8 mouse cellular contexts compared by ENCODE assay signal in genomic region chr19:7340780-7341475, GRCm38 (mm10). TPM values are rescaled to one million over a fixed set of nuclear protein-coding genes. Genes with fewer than 3 reads are reported as not detected.
DNase-seq lines count a peak whose midpoint lies in the region; ATAC-seq and TF ChIP-seq lines count a peak whose summit lies in the region.

No protein-coding gene starts in this region.

- H3K36me3 ChIP-seq in forebrain, postnatal 0 days (ENCODE audit: insufficient read depth) = peaks cover 4% of the 10 kb centered on the region; the same call in 1 of the 2 replicates
- no peaks in the 10 kb centered on the region for H3K36me3 ChIP-seq in limb, embryonic 15.5 days
- 0 out of 2 replicates have a peak, but pooled peaks cover 5% of the 10 kb centered on the region for H3K36me3 ChIP-seq in neural tube, embryonic 13.5 days

- TF ChIP-seq CTCF in forebrain, postnatal 0 days (IDR thresholded peaks at IDR 0.05; ENCODE audit: low read depth) = no peak

- no peaks in the 10 kb centered on the region for H3K9me3 ChIP-seq in forebrain, postnatal 0 days (ENCODE audit: low read length)
- H3K9me3 ChIP-seq in limb, embryonic 15.5 days = no peaks in the 10 kb centered on the region
- H3K9me3 ChIP-seq in neural tube, embryonic 13.5 days = no peaks in the 10 kb centered on the region

- H3K9ac ChIP-seq in forebrain, postnatal 0 days = peak overlapping the region; percentile 95
- peak overlapping the region; percentile 93 for H3K9ac ChIP-seq in limb, embryonic 15.5 days
- H3K9ac ChIP-seq in neural tube, embryonic 13.5 days = peak overlapping the region; percentile 98

- peak overlapping the region; percentile 87 for H3K27ac ChIP-seq in forebrain, postnatal 0 days (ENCODE audit: low read depth, low read length)
- H3K27ac ChIP-seq in limb, embryonic 15.5 days = peak overlapping the region; percentile 87
- peak overlapping the region; percentile 90 for H3K27ac ChIP-seq in neural tube, embryonic 13.5 days (replicated peaks)

- 4% methylated on average over 36 of the region's 46 CpGs for WGBS in forebrain, postnatal 0 days
- 0% methylated on average over 35 of the region's 46 CpGs for WGBS in limb, embryonic 15.5 days
- WGBS in neural tube, embryonic 13.5 days = under 1% methylated on average over 40 of the region's 46 CpGs

- H3K27me3 ChIP-seq in forebrain, postnatal 0 days (ENCODE audit: insufficient read depth, low read length) = no peaks in the 10 kb centered on the region
- no peaks in the 10 kb centered on the region for H3K27me3 ChIP-seq in limb, embryonic 15.5 days
- no peaks in the 10 kb centered on the region for H3K27me3 ChIP-seq in neural tube, embryonic 13.5 days

- H3K4me1 ChIP-seq in forebrain, postnatal 0 days (ENCODE audit: insufficient read depth) = peaks cover 21% of the 10 kb centered on the region
- H3K4me1 ChIP-seq in limb, embryonic 15.5 days = peaks cover 44% of the 10 kb centered on the region
- H3K4me1 ChIP-seq in neural tube, embryonic 13.5 days (replicated peaks) = peaks cover 53% of the 10 kb centered on the region

- peak; percentile 62 for ATAC-seq in forebrain, postnatal 0 days
- peak; percentile 81 for ATAC-seq in limb, embryonic 15.5 days (ENCODE audit: insufficient number of reproducible peaks, low FRiP score, low TSS enrichment, low read depth)
- peak; percentile 85 for ATAC-seq in neural tube, embryonic 13.5 days (ENCODE audit: low read depth)

- peak; percentile 39 for DNase-seq in embryo, embryonic 10 days (ENCODE audit: low spot score)
- DNase-seq in embryo, embryonic 9.5 days (ENCODE audit: extremely low spot score) = no peak
- peak; percentile 17 for DNase-seq in retina, postnatal 1 day
- no peak for DNase-seq in retina, embryonic 14.5 days (ENCODE audit: low spot score)
- peak; percentile 35 for DNase-seq in forebrain, postnatal 0 days
- no peak for DNase-seq in urinary bladder, postnatal 25 days (ENCODE audit: low spot score)

- peak overlapping the region; percentile 93 for H3K4me3 ChIP-seq in forebrain, postnatal 0 days (ENCODE audit: low read depth, low read length)
- H3K4me3 ChIP-seq in limb, embryonic 15.5 days = peak overlapping the region; percentile 89
- peak overlapping the region; percentile 95 for H3K4me3 ChIP-seq in neural tube, embryonic 13.5 days

- H3K4me2 ChIP-seq in forebrain, postnatal 0 days (ENCODE audit: low read depth) = peak overlapping the region; percentile 75
- peak overlapping the region; percentile 81 for H3K4me2 ChIP-seq in limb, embryonic 15.5 days
- H3K4me2 ChIP-seq in neural tube, embryonic 13.5 days = peak overlapping the region; percentile 98

RNA-seq across cellular contexts. Expression of gene Mark2, which starts 0.7 kb away (rescaled TPM):
- total RNA-seq in forebrain, postnatal 0 days (2014; rRNA removed) = 35.8 and 38.7 TPM in 2 replicates
- 30.0 and 35.7 TPM in 2 replicates for polyA plus RNA-seq in forebrain, postnatal 0 days (2015; fragmentation: Nextera tagmentation; extraction: Ambion mirVana)
- polyA plus RNA-seq in limb, embryonic 15.5 days (2015; fragmentation: Nextera tagmentation; extraction: Ambion mirVana) = 41.1 and 46.4 TPM in 2 replicates
- 45.3 and 48.0 TPM in 2 replicates for polyA plus RNA-seq in neural tube, embryonic 13.5 days (2015; fragmentation: Nextera tagmentation; extraction: Ambion mirVana)

RNA-seq across cellular contexts. Expression of gene Spindoc, which starts 41.9 kb away (rescaled TPM):
- total RNA-seq in forebrain, postnatal 0 days (2014; rRNA removed) = 43.2 and 48.9 TPM in 2 replicates
- 16.4 and 20.8 TPM in 2 replicates for polyA plus RNA-seq in forebrain, postnatal 0 days (2015; fragmentation: Nextera tagmentation; extraction: Ambion mirVana)
- polyA plus RNA-seq in limb, embryonic 15.5 days (2015; fragmentation: Nextera tagmentation; extraction: Ambion mirVana) = 24.8 and 26.0 TPM in 2 replicates
- polyA plus RNA-seq in neural tube, embryonic 13.5 days (2015; fragmentation: Nextera tagmentation; extraction: Ambion mirVana) = 29.1 and 29.2 TPM in 2 replicates

Comparison
In these comparisons a context has a peak if more than half of its experiments do, and no peak if none do; other contexts are left out.
1. DNase-seq: peak in embryo, embryonic 10 days (single experiment), retina, postnatal 1 day (single experiment) and forebrain, postnatal 0 days (single experiment); none in embryo, embryonic 9.5 days (single experiment), retina, embryonic 14.5 days (single experiment) and urinary bladder, postnatal 25 days (single experiment).
2. Peak in every context shown above with its lines, with median percentiles within 50 percentile points of each other: ATAC-seq, H3K27ac ChIP-seq, H3K4me2 ChIP-seq, H3K4me3 ChIP-seq and H3K9ac ChIP-seq.